Mouse (Mus musculus) mammary gland, adult 2 months (tissue): ENCODE data around the gene Tas2r135. TPM values are rescaled to one million over a fixed set of nuclear protein-coding genes. Genes with fewer than 3 reads are reported as not detected.

Experiments
- polyA plus RNA-seq: library from polyadenylated mRNA; depleted of rRNA; stranded (reverse); fragments of >200 nt; gene quantifications from 2 replicates; pipeline ENCODE4 v1.2.3, GENCODE M21; 2012; ENCODE audit warnings: low replicate concordance; rRNA removed

The Tas2r135 gene
- 0.20 and 0.22 TPM in 2 replicates for polyA plus RNA-seq

DNA sequence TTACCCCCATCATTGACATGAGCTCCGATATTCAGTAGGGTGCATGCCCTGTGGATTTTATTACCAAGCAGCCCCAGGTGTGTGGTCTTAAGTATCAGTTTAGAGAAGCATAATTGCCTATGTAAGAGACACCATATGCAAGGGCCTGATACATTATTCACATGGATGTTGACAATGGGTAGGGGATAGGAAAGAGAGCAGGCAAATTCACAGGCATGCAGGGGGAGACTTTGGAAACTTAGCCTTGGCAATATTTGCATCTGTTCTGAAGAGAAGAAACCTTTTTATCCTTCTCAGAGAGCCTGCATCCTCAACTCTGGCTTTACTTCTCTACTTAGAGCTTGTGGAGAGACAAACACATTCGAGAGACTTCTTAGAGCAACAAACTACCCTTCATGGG lies at the start of gene Tas2r135:
Gene Tas2r135, plus strand, starts transcription at position 301 of the 400 bp plus-strand sequence.

DNA sequence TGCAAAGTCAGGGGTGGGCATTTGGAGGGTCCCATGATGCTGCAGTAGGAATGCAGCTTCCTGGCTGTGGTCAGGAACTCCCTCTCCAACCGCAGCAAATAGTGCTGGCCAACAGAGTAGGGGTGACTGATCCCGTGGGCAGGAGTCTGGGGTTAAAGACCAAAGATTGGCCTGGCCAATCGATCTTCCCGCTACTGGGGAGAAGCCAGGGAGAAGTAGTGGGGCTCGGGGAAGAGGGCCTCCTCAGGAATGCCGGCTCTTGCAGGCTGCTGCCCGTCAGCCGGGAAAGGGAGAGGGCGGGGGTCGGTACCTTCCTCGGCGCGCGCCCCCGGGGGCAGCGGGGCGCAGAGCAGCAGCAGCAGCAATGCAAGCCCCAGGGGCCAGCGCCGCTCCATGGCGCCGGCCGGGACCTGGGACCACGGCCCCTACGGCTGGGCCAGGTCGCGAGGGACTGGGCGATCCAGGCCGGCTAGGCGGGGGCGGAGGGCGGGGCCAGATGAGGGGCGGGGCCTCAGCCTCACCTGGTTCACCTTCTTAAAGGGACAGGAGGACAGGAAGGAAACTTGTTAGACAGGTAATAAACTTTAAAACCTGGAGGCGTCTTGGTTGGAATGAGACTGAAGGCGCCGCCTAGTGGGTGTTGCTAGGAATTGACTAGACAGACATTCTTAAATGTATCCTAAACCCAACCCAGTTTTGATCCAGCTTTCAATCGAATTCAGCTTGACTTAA lies 32.3 kb upstream of the Tas2r135 start, which contains the start of gene Epha1:
Gene Epha1, minus strand, starts transcription at position 453 of the 732 bp plus-strand sequence.

DNA sequence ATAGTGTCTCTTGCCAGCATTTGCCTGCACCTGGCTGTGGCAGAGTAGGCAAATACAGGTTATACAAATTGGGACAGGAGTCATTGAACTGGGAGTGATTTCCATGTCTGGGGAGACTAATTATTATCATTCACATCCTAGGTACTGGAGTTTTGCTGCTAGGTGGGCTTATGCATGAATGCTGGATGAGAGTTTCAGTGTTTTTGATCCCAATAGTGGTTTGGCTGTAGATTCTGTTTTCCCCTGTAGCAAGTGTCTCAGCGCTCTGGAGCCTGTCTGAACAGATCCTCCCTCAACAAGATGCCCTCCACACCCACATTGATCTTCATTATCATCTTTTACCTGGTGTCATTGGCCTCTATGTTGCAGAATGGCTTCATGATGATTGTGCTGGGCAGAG lies 5.3 kb upstream of the Tas2r135 start, which contains the start of gene Tas2r143:
Gene Tas2r143, plus strand, starts transcription at position 301 of the 400 bp plus-strand sequence.

DNA sequence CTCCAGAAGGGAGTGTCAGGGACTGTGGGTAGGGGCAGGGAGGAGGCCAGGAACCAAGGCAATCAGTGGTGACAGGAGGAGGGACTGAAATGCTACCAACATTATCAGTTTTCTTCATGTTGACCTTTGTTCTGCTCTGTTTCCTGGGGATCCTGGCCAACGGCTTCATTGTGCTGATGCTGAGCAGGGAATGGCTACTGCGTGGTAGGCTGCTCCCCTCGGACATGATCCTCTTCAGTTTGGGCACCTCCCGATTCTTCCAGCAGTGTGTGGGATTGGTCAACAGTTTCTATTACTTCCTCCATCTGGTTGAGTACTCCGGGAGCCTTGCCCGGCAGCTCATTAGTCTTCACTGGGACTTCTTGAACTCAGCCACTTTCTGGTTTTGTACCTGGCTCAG lies 29.2 kb downstream of the Tas2r135 start, which contains the start of gene Tas2r126:
Gene Tas2r126, plus strand, starts transcription at position 90 of the 400 bp plus-strand sequence.

Other genes starting within 250 kb of the Tas2r135 start
- gene Tas2r144, start 190.1 kb upstream of the Tas2r135 start, polyA plus RNA-seq, result not detected in 2 replicates
- 25.0 and 51.9 TPM in 2 replicates for gene Gstk1, start 159.5 kb upstream of the Tas2r135 start, polyA plus RNA-seq
- 1.0 and 1.8 TPM in 2 replicates for gene Tmem139, start 143.5 kb upstream of the Tas2r135 start, polyA plus RNA-seq
- 20.5 and 41.7 TPM in 2 replicates for gene Casp2, start 140.4 kb upstream of the Tas2r135 start, polyA plus RNA-seq
- gene Clcn1, start 118.7 kb upstream of the Tas2r135 start, polyA plus RNA-seq, result 0.06 and 36.3 TPM in 2 replicates
- gene Fam131b, start 80.8 kb upstream of the Tas2r135 start, polyA plus RNA-seq, result 1.4 and 2.5 TPM in 2 replicates
- 172 and 228 TPM in 2 replicates for gene Zyx, start 55.8 kb upstream of the Tas2r135 start, polyA plus RNA-seq
- 3.9 and 4.6 TPM in 2 replicates for gene Epha1, start 32.2 kb upstream of the Tas2r135 start, polyA plus RNA-seq
- 0.37 and 0.65 TPM in 2 replicates for gene Tas2r143, start 5.2 kb upstream of the Tas2r135 start, polyA plus RNA-seq
- not detected in 2 replicates for gene Tas2r126, start 29.1 kb downstream of the Tas2r135 start, polyA plus RNA-seq
- not detected in 2 replicates for gene Olfr458, start 59.8 kb downstream of the Tas2r135 start, polyA plus RNA-seq
- gene Olfr457, start 70.9 kb downstream of the Tas2r135 start, polyA plus RNA-seq, result not detected in 2 replicates
- gene Olfr456, start 81.8 kb downstream of the Tas2r135 start, polyA plus RNA-seq, result not detected in 2 replicates
- gene Olfr455, start 142.2 kb downstream of the Tas2r135 start, polyA plus RNA-seq, result not detected in 2 replicates
- gene Tcaf3, start 192.3 kb downstream of the Tas2r135 start, polyA plus RNA-seq, result not detected in 2 replicates
- 3.7 and 4.6 TPM in 2 replicates for gene Tcaf2, start 239.8 kb downstream of the Tas2r135 start, polyA plus RNA-seq